Mouse (Mus musculus) kidney, adult 2 months (tissue): ENCODE results near the gene Prr15. TPM values are rescaled to one million over a fixed set of nuclear protein-coding genes. Genes with fewer than 3 reads are reported as not detected.

Experiments
- DNase-seq: peaks from one replicate; pipeline ENCODE4 v3.0.0; 2021
- H3K27ac ChIP-seq: fragments of 200-500 bp; 2 replicates; pipeline ENCODE4 v1.5.1; 2012; ENCODE audit warnings: low read depth, low read length, control low read depth, inconsistent platforms; ENCODE audit not compliant: insufficient read depth
- H3K27me3 ChIP-seq: fragments of 200-500 bp; replicated peaks from 2 replicates; pipeline ENCODE4 v1.6.1; 2012; ENCODE audit warnings: mild to moderate bottlenecking, moderate library complexity, low read length, inconsistent platforms; ENCODE audit not compliant: control insufficient read depth, insufficient read depth
- H3K36me3 ChIP-seq: fragments of 200-500 bp; 2 replicates; pipeline ENCODE4 v1.6.1; 2012; ENCODE audit warnings: mild to moderate bottlenecking, moderate library complexity, low read length, inconsistent platforms; ENCODE audit not compliant: control insufficient read depth, insufficient read depth
- H3K4me1 ChIP-seq: fragments of 200-500 bp; 2 replicates; pipeline ENCODE4 v1.6.1; 2011; ENCODE audit warnings: low read length; ENCODE audit not compliant: control insufficient read depth, insufficient read depth
- H3K4me3 ChIP-seq: fragments of 200-500 bp; 2 replicates; pipeline ENCODE4 v1.5.1; 2011; ENCODE audit warnings: mild to moderate bottlenecking, low read depth, low read length, control low read depth; ENCODE audit not compliant: insufficient read depth
- CTCF ChIP-seq: fragments of 200-500 bp; conservative IDR thresholded peaks from 2 replicates; pipeline ENCODE4 v1.5.1; 2011; ENCODE audit warnings: low read depth, mild to moderate bottlenecking, control low read depth, low read length, moderate library complexity, mixed read lengths; ENCODE audit not compliant: insufficient read depth, insufficient read length
- POLR2A ChIP-seq: fragments of 200-500 bp; IDR thresholded peaks from one replicate; pipeline ENCODE4 v1.6.1; 2011; ENCODE audit warnings: low read depth, low read length, control low read depth
- WGBS: fragments of 180-500 bp; shearing (Covaris S2); methylation state at CpG from one replicate; pipeline ENCODE4 v1.1.7; 2018; 5-methylcytosine and 5-hydroxymethylcytosine counted together
- polyA plus RNA-seq: library from polyadenylated mRNA; depleted of rRNA; stranded (reverse); fragments of >200 nt; gene quantifications from 2 replicates; pipeline ENCODE4 v1.2.3, GENCODE M21; 2012

The Prr15 gene
- polyA plus RNA-seq, 1 experiment: 6.8 TPM

DNA sequence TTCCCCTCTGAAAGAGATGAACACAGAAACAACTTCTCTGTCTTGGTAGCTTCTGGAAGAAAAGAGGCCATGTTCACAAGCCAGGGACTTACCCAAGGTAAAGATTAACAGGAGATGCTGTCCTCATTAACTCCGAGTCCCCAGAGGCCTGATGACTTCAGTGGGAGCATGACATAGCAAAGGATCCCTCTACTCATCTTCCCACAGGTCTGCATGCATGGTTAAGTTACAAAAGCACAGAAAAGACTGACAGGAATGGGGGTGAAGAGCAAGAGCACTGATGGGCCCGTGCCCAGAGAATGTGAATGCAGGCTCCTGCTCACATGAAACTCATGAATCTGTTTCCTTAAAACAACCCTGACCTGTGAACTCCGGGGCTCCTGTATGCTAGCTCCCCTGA, 6.4 kb upstream of the Prr15 start:
- H3K4me3 ChIP-seq: no peak overlapping the region
- peak; percentile 69 for DNase-seq
- H3K27me3 ChIP-seq: no peaks in the 10 kb centered on the region
- H3K36me3 ChIP-seq: no peaks in the 10 kb centered on the region
- WGBS: 51% methylated on average over 3 of the region's 3 CpGs
- no peak overlapping the region for H3K27ac ChIP-seq
- H3K4me1 ChIP-seq: no peaks in the 10 kb centered on the region
- TF ChIP-seq POLR2A (no peak), CTCF (no peak)

DNA sequence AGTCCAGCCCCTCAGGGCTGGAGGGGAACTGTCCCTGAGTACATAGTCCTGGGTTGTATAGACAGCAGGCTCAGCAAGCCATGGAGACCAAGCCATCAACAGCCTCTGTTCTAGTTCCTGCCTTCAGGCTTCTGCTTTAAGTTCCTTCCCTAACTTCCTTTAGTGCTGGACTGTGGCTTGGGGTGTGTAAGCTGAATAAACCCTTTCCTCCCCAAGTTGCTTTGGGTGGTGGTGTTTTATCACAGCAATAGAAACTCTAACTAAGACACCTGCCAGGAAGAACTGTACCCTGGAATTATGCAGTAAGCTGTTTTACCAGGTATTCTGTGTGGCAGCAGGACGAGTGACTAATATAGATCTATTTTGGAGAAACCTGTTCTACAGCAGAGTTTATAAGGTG, 5.4 kb upstream of the Prr15 start:
- no peak for DNase-seq
- Histone ChIP-seq H3K27ac (no peak overlapping the region), H3K4me1 (no peaks in the 10 kb centered on the region), H3K4me3 (no peak overlapping the region), H3K27me3 (no peaks in the 10 kb centered on the region), H3K36me3 (no peaks in the 10 kb centered on the region)
- TF ChIP-seq CTCF (no peak), POLR2A (no peak)
- WGBS: 78% methylated on average over 1 of the region's 1 CpGs

DNA sequence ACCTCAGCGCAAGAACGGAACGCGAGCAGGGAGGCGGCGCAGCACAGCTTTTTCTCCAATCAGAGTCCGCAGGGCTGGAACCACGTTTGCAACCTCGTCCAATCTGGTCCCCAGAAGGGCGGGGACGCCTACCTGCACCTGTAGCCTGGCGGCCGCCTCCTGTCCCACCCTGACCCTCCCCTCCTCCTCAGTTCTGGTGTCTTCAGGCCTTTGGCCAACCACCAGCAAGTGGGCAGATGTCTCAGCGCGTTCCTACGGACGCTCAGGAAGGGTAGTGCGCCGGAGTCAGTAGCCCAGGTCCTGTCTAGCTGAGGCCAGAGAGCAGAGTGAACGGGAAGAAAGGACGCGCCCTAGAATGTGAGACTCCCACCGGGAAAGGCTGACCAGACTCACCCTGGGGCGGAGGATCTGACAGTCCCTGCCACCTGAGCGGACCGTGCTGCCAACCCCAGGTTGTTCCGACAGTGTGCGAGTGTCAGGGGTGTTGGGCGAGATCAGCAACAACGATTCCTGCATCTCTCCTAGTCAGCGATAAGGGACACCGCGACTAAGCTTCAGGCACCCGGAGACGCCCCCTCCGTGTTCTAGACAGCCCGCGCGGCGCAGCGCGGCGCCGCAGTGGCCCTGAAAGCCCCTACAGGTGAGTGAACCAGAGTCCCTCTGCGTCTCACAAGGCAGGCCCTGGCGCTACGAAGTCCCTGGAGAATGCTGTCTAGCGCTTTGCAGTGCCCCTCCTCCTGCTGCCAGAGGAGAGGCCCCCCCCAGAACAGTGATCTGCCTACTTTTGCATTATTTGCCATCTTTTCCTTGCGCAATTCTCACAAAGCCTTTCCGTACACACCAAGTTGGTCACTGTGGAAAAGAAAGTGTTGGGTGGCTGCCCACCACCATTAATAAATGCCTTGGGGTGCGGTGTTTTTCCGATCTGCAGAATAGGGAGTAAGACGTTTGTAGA, 1.3 kb downstream of the Prr15 start:
- peak overlapping the region; percentile 83 for H3K4me3 ChIP-seq
- peak overlapping the region; percentile 76 for H3K27ac ChIP-seq
- no peaks in the 10 kb centered on the region for H3K36me3 ChIP-seq
- no peak for TF ChIP-seq POLR2A
- TF ChIP-seq CTCF: no peak
- WGBS: under 1% methylated on average over 53 of the region's 53 CpGs
- H3K27me3 ChIP-seq: no peaks in the 10 kb centered on the region
- peak; percentile 92 for DNase-seq
- H3K4me1 ChIP-seq: peaks cover 14% of the 10 kb centered on the region; the same call in 1 of the 2 replicates

DNA sequence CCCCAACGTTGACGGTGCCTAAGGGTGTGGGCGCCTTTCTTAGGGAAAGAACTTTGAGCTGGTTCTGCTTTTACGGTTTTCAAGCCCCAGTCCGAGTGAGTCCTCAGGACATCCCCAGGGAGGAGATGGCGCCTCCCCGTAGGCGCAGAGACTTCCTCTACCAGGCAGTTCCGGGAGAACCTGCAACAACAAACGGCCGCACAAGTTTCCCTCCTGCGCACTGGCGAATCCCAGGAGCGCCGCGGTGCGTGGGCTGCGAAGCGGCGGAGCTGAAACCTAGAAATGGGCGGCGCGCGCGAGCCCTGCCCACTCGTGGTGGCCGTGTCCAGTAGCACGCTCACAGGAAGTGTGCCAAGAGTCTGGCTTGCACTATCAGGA, 2.0 kb downstream of the Prr15 start:
- WGBS: under 1% methylated on average over 28 of the region's 28 CpGs
- Histone ChIP-seq H3K27ac (peak overlapping the region; percentile 76), H3K27me3 (no peaks in the 10 kb centered on the region), H3K4me1 (peaks cover 19% of the 10 kb centered on the region; the same call in 1 of the 2 replicates), H3K36me3 (no peaks in the 10 kb centered on the region), H3K4me3 (peak overlapping the region; percentile 83)
- DNase-seq: peak; percentile 83
- TF ChIP-seq POLR2A: no peak
- TF ChIP-seq CTCF: no peak

DNA sequence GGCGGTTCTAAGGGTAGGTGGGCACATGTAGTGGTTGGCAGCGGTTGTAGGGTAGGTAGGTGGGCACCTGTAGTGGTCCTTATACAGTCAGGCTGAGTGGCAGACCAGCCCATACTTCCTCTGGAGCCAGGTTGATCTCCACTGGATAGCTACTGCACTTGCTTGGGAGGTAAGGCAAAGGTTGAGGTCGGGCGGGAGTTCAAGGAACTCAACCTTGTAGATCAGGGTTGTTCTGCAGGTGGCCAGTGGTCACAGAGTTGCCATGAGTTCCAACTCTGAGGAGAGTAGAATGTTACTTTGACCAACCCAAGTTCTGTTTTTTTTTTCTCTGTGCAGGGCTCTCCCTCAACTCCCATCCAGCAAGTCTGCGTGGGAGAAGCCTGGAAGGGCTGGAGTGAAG, 3.1 kb downstream of the Prr15 start:
- Histone ChIP-seq H3K27me3 (no peaks in the 10 kb centered on the region), H3K36me3 (no peaks in the 10 kb centered on the region), H3K4me1 (peaks cover 26% of the 10 kb centered on the region), H3K27ac (peak overlapping the region; percentile 54; the same call in 1 of the 2 replicates), H3K4me3 (no peak overlapping the region)
- TF ChIP-seq POLR2A (no peak), CTCF (no peak)
- peak; percentile 72 for DNase-seq
- WGBS: 81% methylated on average over 5 of the region's 5 CpGs

DNA sequence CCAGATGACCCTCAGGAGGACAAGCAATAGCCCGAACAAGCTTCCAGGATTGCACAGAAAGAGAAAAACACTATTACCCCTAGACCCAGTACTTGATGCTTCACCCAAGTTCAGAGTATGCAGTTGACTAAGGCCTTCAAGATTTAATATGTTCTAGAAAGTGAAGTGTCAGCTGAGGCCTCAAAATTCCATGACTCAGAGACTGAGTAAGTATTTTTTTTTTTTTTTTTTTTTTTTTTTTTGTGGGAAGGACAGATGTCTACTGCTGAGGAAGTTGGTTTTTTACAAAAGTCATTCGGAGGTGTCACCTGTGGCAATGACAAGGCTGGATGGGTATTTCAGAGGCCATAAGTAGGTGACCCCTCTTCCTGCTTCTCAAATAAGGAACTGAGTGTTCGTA, 4.0 kb downstream of the Prr15 start:
- TF ChIP-seq POLR2A (no peak), CTCF (no peak)
- H3K27ac ChIP-seq: peak overlapping the region; percentile 57
- H3K4me1 ChIP-seq: peaks cover 34% of the 10 kb centered on the region

DNA sequence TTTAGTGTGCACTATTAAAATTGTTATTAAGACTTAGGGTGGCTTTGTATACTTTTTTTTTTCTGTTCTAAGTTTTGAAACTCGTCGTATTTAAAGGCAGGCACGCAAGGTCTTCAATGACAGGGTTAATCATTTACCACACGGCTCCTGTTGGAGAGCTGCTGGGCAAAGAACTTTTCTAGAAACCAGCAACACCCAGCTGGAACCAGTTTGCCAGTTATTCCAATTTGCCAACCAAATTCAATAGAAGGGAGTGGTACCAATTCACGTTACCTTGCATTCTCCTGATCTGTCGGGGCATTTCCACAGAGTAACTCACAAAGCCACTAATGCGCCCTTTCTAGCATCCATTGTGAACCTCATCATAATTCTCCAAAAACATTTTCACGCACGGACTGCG, 4.5 kb downstream of the Prr15 start:
- no peaks in the 10 kb centered on the region for H3K36me3 ChIP-seq
- no peaks in the 10 kb centered on the region for H3K27me3 ChIP-seq
- 53% methylated on average over 10 of the region's 10 CpGs for WGBS
- TF ChIP-seq POLR2A (no peak), CTCF (no peak)
- peak; percentile 86 for DNase-seq
- no peak overlapping the region; the same call in 1 of the 2 replicates for H3K4me3 ChIP-seq
- peaks cover 34% of the 10 kb centered on the region for H3K4me1 ChIP-seq
- peak overlapping the region; percentile 57 for H3K27ac ChIP-seq

More for the DNA sequence above, 4.0 kb downstream of the Prr15 start:
- no peaks in the 10 kb centered on the region for H3K36me3 ChIP-seq
- no peak for DNase-seq
- H3K4me3 ChIP-seq: no peak overlapping the region
- 52% methylated on average over 3 of the region's 3 CpGs for WGBS
- no peaks in the 10 kb centered on the region for H3K27me3 ChIP-seq

DNA sequence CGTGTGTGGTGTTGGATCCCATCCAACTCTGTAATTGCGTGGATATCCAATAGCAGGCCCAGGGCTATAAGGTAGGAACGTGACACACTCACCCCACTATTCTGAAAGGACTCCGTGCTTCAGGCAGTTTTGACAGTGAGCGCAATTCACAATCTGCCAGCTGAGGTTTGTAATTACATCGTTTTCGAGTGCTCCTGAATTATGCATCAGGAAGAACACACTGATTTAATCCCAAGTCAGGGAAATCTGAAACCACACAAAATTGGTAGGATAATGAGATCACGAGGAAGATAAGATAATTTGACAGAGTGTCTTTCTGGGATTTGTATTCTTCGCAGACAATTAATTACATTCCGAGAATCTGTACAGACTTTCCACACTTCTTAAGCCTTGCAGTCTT, 6.1 kb downstream of the Prr15 start:
- 37% methylated on average over 10 of the region's 10 CpGs for WGBS

More for the DNA sequence above, 6.1 kb downstream of the Prr15 start:
- no peaks in the 10 kb centered on the region for H3K36me3 ChIP-seq
- no peaks in the 10 kb centered on the region for H3K27me3 ChIP-seq
- no peak overlapping the region for H3K4me3 ChIP-seq
- peaks cover 34% of the 10 kb centered on the region for H3K4me1 ChIP-seq
- no peak for TF ChIP-seq CTCF
- no peak for TF ChIP-seq POLR2A
- peak; percentile 5 for DNase-seq
- H3K27ac ChIP-seq: no peak overlapping the region
